In the genomic region with DNA sequence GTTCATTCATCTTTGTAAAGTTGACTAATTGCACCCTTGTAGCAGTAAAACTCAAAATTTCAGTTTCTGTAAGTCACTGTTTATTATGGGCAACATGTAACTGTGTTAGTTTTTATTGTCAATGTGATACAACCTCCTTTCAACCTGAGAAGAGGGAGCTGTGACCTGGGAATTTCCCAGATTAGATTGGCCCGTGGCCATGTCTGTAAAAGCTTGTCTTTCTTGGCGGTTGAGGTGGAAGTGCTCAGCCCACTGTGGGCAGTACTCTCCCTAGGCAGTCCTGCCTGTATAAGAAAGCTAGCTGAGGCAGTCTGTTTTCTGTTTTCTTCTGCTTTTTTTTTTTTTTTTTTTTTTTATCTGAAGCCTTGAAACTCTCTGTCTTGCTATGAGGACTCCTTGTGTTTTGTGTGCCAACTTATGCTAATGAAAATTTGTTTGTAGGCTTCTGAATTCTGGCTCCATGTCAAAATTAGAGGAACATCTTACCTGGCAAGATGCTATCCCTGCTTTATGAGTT, we compare ENCODE assay signal across 8 mouse cellular contexts. TPM values are rescaled to one million over a fixed set of nuclear protein-coding genes. Genes with fewer than 3 reads are reported as not detected.
A peak's percentile ranks its signal among the peaks of the same experiment; 100 is the strongest.
DNase-seq lines count a peak whose midpoint lies in the region; ATAC-seq and TF ChIP-seq lines count a peak whose summit lies in the region.

No protein-coding gene starts in this region.

- H3K36me3 ChIP-seq in E14TG2a.4 (ENCODE audit: insufficient read depth, low read length) = peaks cover 24% of the 10 kb centered on the region
- no peaks in the 10 kb centered on the region for H3K36me3 ChIP-seq in heart, embryonic 15.5 days
- H3K36me3 ChIP-seq in liver, postnatal 0 days (replicated peaks; ENCODE audit: insufficient read depth, low read length) = 0 out of 2 replicates have a peak, but pooled peaks cover 5% of the 10 kb centered on the region

- no peak for ATAC-seq in cerebellum, adult (ENCODE audit: insufficient number of reproducible peaks, low FRiP score, low TSS enrichment)
- ATAC-seq in heart, embryonic 15.5 days (replicated peaks; ENCODE audit: insufficient number of reproducible peaks, insufficient read depth, low FRiP score, low read depth) = no peak
- no peak for ATAC-seq in liver, postnatal 0 days
- no peak for ATAC-seq in granulocyte monocyte progenitor cell, adult 5-6 weeks (replicated peaks; ENCODE audit: poor library complexity, severe bottlenecking)

- H3K4me3 ChIP-seq in E14TG2a.4 (replicated peaks; ENCODE audit: low read length) = peak overlapping the region; percentile 91
- H3K4me3 ChIP-seq in heart, embryonic 15.5 days = peak overlapping the region; percentile 96; the same call in 1 of the 2 replicates
- H3K4me3 ChIP-seq in liver, postnatal 0 days (ENCODE audit: low read depth, low read length) = peak overlapping the region; percentile 93; the same call in 1 of the 2 replicates

- peak overlapping the region; percentile 72 for H3K4me2 ChIP-seq in heart, embryonic 15.5 days
- H3K4me2 ChIP-seq in liver, postnatal 0 days (ENCODE audit: low read depth, low read length) = peak overlapping the region; percentile 88

- peaks cover 36% of the 10 kb centered on the region for H3K4me1 ChIP-seq in E14TG2a.4 (replicated peaks; ENCODE audit: low read depth, low read length)
- H3K4me1 ChIP-seq in heart, embryonic 15.5 days (replicated peaks) = peaks cover 11% of the 10 kb centered on the region
- peaks cover 16% of the 10 kb centered on the region for H3K4me1 ChIP-seq in liver, postnatal 0 days (ENCODE audit: insufficient read depth)

- 59% methylated on average over 2 of the region's 2 CpGs for WGBS in heart, embryonic 15.5 days
- WGBS in liver, postnatal 0 days (ENCODE audit: insufficient replicate concordance) = 72% methylated on average over 2 of the region's 2 CpGs

- no peaks in the 10 kb centered on the region for H3K9me3 ChIP-seq in E14TG2a.4 (ENCODE audit: low read length)
- no peaks in the 10 kb centered on the region for H3K9me3 ChIP-seq in heart, embryonic 15.5 days (replicated peaks)
- H3K9me3 ChIP-seq in liver, postnatal 0 days (ENCODE audit: low read length) = no peaks in the 10 kb centered on the region

- DNase-seq in cerebellum, adult 18-20 months = peak; percentile 16 to 27
- no peak for DNase-seq in liver, postnatal 0 days
- no peak for DNase-seq in frontal cortex, postnatal 36 days (ENCODE audit: low spot score in 2 of 2)
- no peak for DNase-seq in gastrocnemius, postnatal 10 days

- no peak for TF ChIP-seq CTCF in E14TG2a.4 (conservative IDR thresholded peaks at IDR 0.05; ENCODE audit: low read length)
- no peak for TF ChIP-seq CTCF in liver, postnatal 0 days (IDR thresholded peaks at IDR 0.05; ENCODE audit: low read depth)

- no peaks in the 10 kb centered on the region for H3K27me3 ChIP-seq in E14TG2a.4 (ENCODE audit: insufficient read depth, low read length)
- H3K27me3 ChIP-seq in heart, embryonic 15.5 days = no peaks in the 10 kb centered on the region
- H3K27me3 ChIP-seq in liver, postnatal 0 days (ENCODE audit: insufficient read depth, low read length) = no peaks in the 10 kb centered on the region

- H3K27ac ChIP-seq in heart, embryonic 15.5 days = no peak overlapping the region
- no peak overlapping the region for H3K27ac ChIP-seq in liver, postnatal 0 days (ENCODE audit: low read depth)

- TF ChIP-seq EP300 in liver, postnatal 0 days (IDR thresholded peaks at IDR 0.05; ENCODE audit: low read depth) = no peak

- no peak overlapping the region for H3K9ac ChIP-seq in heart, embryonic 15.5 days
- no peak overlapping the region for H3K9ac ChIP-seq in liver, postnatal 0 days (replicated peaks)

RNA-seq across cellular contexts. Expression of a gene that starts 2.1 kb away (rescaled TPM):
- polyA plus RNA-seq in heart, embryonic 15.5 days (2015; fragmentation: Nextera tagmentation; extraction: Ambion mirVana) = 89.6 and 91.1 TPM in 2 replicates
- polyA plus RNA-seq in liver, postnatal 0 days (2015; fragmentation: Nextera tagmentation; extraction: Ambion mirVana) = 5.4 and 6.4 TPM in 2 replicates
- total RNA-seq in granulocyte monocyte progenitor cell, adult 5-6 weeks (2014; fragmentation: Nextera tagmentation) = 42.8 and 51.1 TPM in 2 replicates
- 40.1 and 51.1 TPM in 2 replicates for total RNA-seq in granulocyte monocyte progenitor cell, adult 5-6 weeks (2017)
- total RNA-seq in gastrocnemius, postnatal 10 days (2021) = 10 to 100 TPM; 78.7 to 90.1 TPM

Comparison
In these comparisons a context has a peak if more than half of its experiments do, and no peak if none do; other contexts are left out.
1. DNase-seq: peak in cerebellum, adult 18-20 months (2 of 2); none in liver, postnatal 0 days (single experiment), frontal cortex, postnatal 36 days (0 of 2) and gastrocnemius, postnatal 10 days (single experiment).
2. Peak in every context shown above with its lines, with median percentiles within 50 percentile points of each other: H3K4me3 ChIP-seq.